Mouse (Mus musculus) kidney, postnatal 4 days (tissue): ENCODE data around the gene Reg3b.
"Not testable (repeated sequence)": the region's sequence is repeated elsewhere in the genome, so short reads cannot be mapped to it uniquely, and the experiment has no call there.

Experiments
- DNase-seq, 2 experiments: peaks; one replicate each; pipeline ENCODE4 v3.0.0; 2021; ENCODE audit warnings: mixed read lengths in 2 of 2

The Reg3b gene

GRCm38 (mm10) chr6:78370357-78370756, at the start of gene Reg3b:
Gene Reg3b (plus strand): TSS chr6:78370657.
- no peak for DNase-seq

- DNase-seq: no peak
Measured at GRCm38 (mm10) chr6:78327798-78328197, 42.7 kb upstream of the Reg3b start.

GRCm38 (mm10) chr6:78329166-78329565, 41.3 kb upstream of the Reg3b start:
- no peak for DNase-seq

- DNase-seq: peak in 1 of 2 experiments; percentile 1
Measured at GRCm38 (mm10) chr6:78331919-78332569, 38.4 kb upstream of the Reg3b start.

GRCm38 (mm10) chr6:78340296-78340695, 30.2 kb upstream of the Reg3b start:
- DNase-seq: no peak

GRCm38 (mm10) chr6:78341689-78342088, 28.8 kb upstream of the Reg3b start:
- DNase-seq: no peak

- DNase-seq: no peak
Measured at GRCm38 (mm10) chr6:78361971-78362563, 8.4 kb upstream of the Reg3b start.

GRCm38 (mm10) chr6:78378765-78379164, 8.3 kb downstream of the Reg3b start, which contains the start of gene Reg3d:
Gene Reg3d (minus strand): TSS chr6:78378865.
- no peak for DNase-seq

- no peak for DNase-seq
Measured at GRCm38 (mm10) chr6:78380409-78380808, 10.0 kb downstream of the Reg3b start, which contains the start of gene Reg3a. Gene Reg3a (plus strand): TSS chr6:78380709.

- no peak for DNase-seq
Measured at GRCm38 (mm10) chr6:78385609-78386008, 15.2 kb downstream of the Reg3b start.

- not testable (repeated sequence) for DNase-seq
Measured at GRCm38 (mm10) chr6:78395323-78395722, 24.9 kb downstream of the Reg3b start, which contains the start of gene Reg2. Gene Reg2 (plus strand): TSS chr6:78395623.

- DNase-seq: not testable (repeated sequence)
Measured at GRCm38 (mm10) chr6:78422411-78422810, 52.0 kb downstream of the Reg3b start, which contains the start of gene Reg1. Gene Reg1 (plus strand): TSS chr6:78422711.
